Mouse (Mus musculus) right cerebral cortex, postnatal 4 days (tissue): ENCODE data around the gene Zfp961.
A peak's percentile ranks its signal among the peaks of the same experiment; 100 is the strongest.
"Not testable (repeated sequence)": the region's sequence is repeated elsewhere in the genome, so short reads cannot be mapped to it uniquely, and the experiment has no call there.

Source experiments
- DNase-seq: peaks from one replicate; pipeline ENCODE4 v3.0.0-alpha.2; 2022

Gene Zfp961

GRCm38 (mm10) chr8:72019022-72019421, 68.2 kb downstream of the Zfp961 start:
- not testable (repeated sequence) for DNase-seq

- DNase-seq = no peak
Observed at GRCm38 (mm10) chr8:72019816-72020215, 69.0 kb downstream of the Zfp961 start.

GRCm38 (mm10) chr8:72024886-72025285, 74.0 kb downstream of the Zfp961 start:
- not testable (repeated sequence) for DNase-seq

- peak; percentile 56 for DNase-seq
Observed at GRCm38 (mm10) chr8:72032926-72033325, 82.1 kb downstream of the Zfp961 start.

- not testable (repeated sequence) for DNase-seq
Observed at GRCm38 (mm10) chr8:72040918-72041317, 90.1 kb downstream of the Zfp961 start, which contains the start of gene Olfr372. Gene Olfr372, plus strand, starts transcription at chr8:72041218.

GRCm38 (mm10) chr8:72042493-72042892, 91.7 kb downstream of the Zfp961 start:
- DNase-seq = no peak
